Mouse (Mus musculus): ENCODE results near the gene Gm8879. TPM values are rescaled to one million over a fixed set of nuclear protein-coding genes. Genes with fewer than 3 reads are reported as not detected.
"Not testable (repeated sequence)": the region's sequence is repeated elsewhere in the genome, so short reads cannot be mapped to it uniquely, and the experiment has no call there.

Gm8879 gene
- not detected in 2 replicates for polyA plus RNA-seq (2014; fragmentation: Nextera tagmentation; extraction: Ambion mirVana)

DNA sequence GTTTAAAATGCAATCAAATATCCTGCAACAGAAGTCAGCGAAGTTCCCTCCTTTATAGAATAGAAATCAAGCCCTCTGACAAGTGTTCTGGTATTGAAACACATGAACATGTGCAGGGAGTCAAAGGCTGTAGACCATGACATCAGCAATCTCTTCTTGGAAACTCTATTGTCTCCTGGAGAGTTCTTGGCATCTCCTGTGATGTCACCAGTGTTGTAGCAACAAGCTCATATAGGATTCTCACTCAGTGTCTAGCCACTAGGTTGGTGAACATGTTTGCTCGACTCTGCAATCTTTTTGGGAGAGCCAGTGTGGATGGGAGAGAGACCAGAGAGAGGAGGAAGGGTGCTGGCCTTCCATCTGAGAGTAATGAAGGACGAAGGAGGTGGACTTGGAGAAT lies at the start of gene Gm8879:
Gene Gm8879 (plus strand): TSS at position 301 of the 400 bp plus-strand sequence.
- H3K9me3 ChIP-seq (ENCODE audit: control insufficient read depth, low read length); H3K4me3 ChIP-seq (ENCODE audit: low read depth, low read length); DNase-seq (ENCODE audit: low spot score); H3K36me3 ChIP-seq (ENCODE audit: control insufficient read depth, insufficient read depth, low read length); H3K27ac ChIP-seq (ENCODE audit: low read depth, low read length); H3K4me1 ChIP-seq (ENCODE audit: control insufficient read depth, insufficient read depth, low read length); H3K9ac ChIP-seq (ENCODE audit: low read length); ATAC-seq (ENCODE audit: insufficient read depth, low FRiP score, low TSS enrichment); H3K4me2 ChIP-seq (ENCODE audit: low read depth); H3K27me3 ChIP-seq (ENCODE audit: control insufficient read depth, insufficient read depth, low read length): not testable (repeated sequence)
- WGBS = no CpG with 5 or more reads among the region's 3 CpGs

DNA sequence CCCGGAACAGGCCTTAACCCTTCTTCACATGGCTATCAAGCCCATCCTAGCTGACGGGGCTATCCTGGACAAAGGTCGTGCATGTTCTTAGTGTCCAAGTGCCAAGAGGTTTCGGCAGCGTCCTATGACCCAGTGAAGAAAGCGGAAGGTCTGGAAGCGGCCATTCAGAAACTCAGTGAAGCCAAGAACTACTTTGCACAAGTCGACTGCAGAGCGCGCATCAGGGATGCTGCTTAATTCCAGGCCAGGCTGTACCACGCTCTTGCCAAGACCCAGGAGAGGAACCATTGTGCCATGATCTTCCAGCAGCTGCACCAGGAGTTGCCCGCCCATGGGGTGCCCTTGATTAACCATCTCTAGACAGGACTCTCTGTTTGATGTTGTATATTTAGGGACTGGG lies 10.6 kb downstream of the Gm8879 start:
- H3K27ac ChIP-seq (ENCODE audit: low read depth, low read length); H3K4me2 ChIP-seq (ENCODE audit: low read depth); H3K4me1 ChIP-seq (ENCODE audit: control insufficient read depth, insufficient read depth, low read length); H3K4me3 ChIP-seq (ENCODE audit: low read depth, low read length); DNase-seq (ENCODE audit: low spot score); H3K36me3 ChIP-seq (ENCODE audit: control insufficient read depth, insufficient read depth, low read length); H3K9me3 ChIP-seq (ENCODE audit: control insufficient read depth, low read length); H3K9ac ChIP-seq (ENCODE audit: low read length); ATAC-seq (ENCODE audit: insufficient read depth, low FRiP score, low TSS enrichment); H3K27me3 ChIP-seq (ENCODE audit: control insufficient read depth, insufficient read depth, low read length): not testable (repeated sequence)
- 95% methylated on average over 12 of the region's 12 CpGs for WGBS

Other genes starting within 250 kb of the Gm8879 start
- gene Gm8871, start 179.8 kb upstream of the Gm8879 start, polyA plus RNA-seq (2014; fragmentation: Nextera tagmentation; extraction: Ambion mirVana) = not detected in 2 replicates
- gene Gm8857, start 179.8 kb upstream of the Gm8879 start, polyA plus RNA-seq (2014; fragmentation: Nextera tagmentation; extraction: Ambion mirVana) = not detected in 2 replicates
- not detected in 2 replicates for gene Gm5861, start 55.4 kb downstream of the Gm8879 start, polyA plus RNA-seq (2014; fragmentation: Nextera tagmentation; extraction: Ambion mirVana)
- not detected in 2 replicates for gene Gm8890, start 128.4 kb downstream of the Gm8879 start, polyA plus RNA-seq (2014; fragmentation: Nextera tagmentation; extraction: Ambion mirVana)
- gene Speer1, start 213.9 kb downstream of the Gm8879 start, polyA plus RNA-seq (2014; fragmentation: Nextera tagmentation; extraction: Ambion mirVana) = not detected in 2 replicates

Measured in neural tube, embryonic 11.5 days (tissue).